Mouse (Mus musculus): ENCODE data around the gene Sox5. TPM values are rescaled to one million over a fixed set of nuclear protein-coding genes. Genes with fewer than 3 reads are reported as not detected.
A peak's percentile ranks its signal among the peaks of the same experiment; 100 is the strongest.

Sox5 gene
- polyA plus RNA-seq, 1 experiment = 0.85 TPM

DNA sequence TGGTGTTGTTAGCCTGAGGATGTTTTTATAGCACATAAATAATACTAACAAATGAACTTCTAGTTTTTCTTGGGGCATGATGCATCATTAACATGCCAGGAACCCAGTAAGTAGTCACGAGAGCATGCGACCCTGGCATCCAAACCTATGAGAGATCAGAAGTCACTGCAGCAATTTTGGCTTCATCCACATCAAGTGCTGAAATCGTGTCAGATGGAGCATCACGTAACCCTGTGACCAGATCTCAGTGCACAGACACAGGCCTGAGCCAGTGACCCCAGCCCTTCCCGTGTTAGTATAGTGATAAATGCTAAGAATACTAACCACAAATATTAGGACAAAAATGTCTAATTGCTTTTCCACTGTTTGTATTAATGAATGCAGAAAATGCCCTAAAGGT lies 58.8 kb downstream of the Sox5 start:
- Histone ChIP-seq H3K27me3 (ENCODE audit: control insufficient read depth, insufficient read depth, low read length) (no peaks in the 10 kb centered on the region), H3K4me3 (ENCODE audit: low read depth, low read length) (no peak overlapping the region), H3K4me1 (ENCODE audit: control insufficient read depth, insufficient read depth, insufficient read length, low read length) (no peaks in the 10 kb centered on the region), H3K36me3 (ENCODE audit: control insufficient read depth, insufficient read depth, low read length) (no peaks in the 10 kb centered on the region), H3K27ac (ENCODE audit: insufficient read depth, low read depth, low read length) (no peak overlapping the region)
- no peak for TF ChIP-seq CTCF (IDR thresholded peaks at IDR 0.05; ENCODE audit: extremely low read depth, insufficient read length, insufficient replicate concordance, low read depth, low read length)
- no peak for TF ChIP-seq POLR2A (IDR thresholded peaks at IDR 0.05; ENCODE audit: low read depth, low read length)
- WGBS = 87% methylated on average over 5 of the region's 5 CpGs

DNA sequence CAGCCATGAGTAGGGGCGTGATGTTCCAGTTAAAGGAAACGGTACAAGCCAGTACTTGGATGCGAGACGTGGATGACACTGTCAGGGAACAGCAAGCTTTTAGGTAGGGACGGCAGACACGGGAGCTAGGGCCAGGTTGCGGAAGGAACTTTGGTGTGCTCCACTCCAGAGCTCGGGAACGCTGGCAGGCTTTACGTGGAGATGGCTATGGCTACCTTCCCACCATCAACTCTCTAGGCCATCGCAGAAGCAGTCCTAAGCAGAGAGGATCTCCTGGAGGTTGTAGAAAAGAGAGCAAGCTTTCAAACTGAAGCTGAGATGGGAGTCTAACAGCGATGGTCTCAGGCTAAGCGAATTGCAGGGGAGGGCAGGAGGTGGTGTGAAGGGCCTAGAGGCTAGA lies 60.9 kb downstream of the Sox5 start:
- Histone ChIP-seq H3K4me3 (ENCODE audit: low read depth, low read length) (no peak overlapping the region), H3K27ac (ENCODE audit: insufficient read depth, low read depth, low read length) (no peak overlapping the region), H3K36me3 (ENCODE audit: control insufficient read depth, insufficient read depth, low read length) (no peaks in the 10 kb centered on the region), H3K27me3 (ENCODE audit: control insufficient read depth, insufficient read depth, low read length) (no peaks in the 10 kb centered on the region), H3K4me1 (ENCODE audit: control insufficient read depth, insufficient read depth, insufficient read length, low read length) (no peaks in the 10 kb centered on the region)
- no peak for TF ChIP-seq POLR2A (IDR thresholded peaks at IDR 0.05; ENCODE audit: low read depth, low read length)
- TF ChIP-seq CTCF (IDR thresholded peaks at IDR 0.05; ENCODE audit: extremely low read depth, insufficient read length, insufficient replicate concordance, low read depth, low read length) = no peak
- WGBS = 95% methylated on average over 13 of the region's 13 CpGs

DNA sequence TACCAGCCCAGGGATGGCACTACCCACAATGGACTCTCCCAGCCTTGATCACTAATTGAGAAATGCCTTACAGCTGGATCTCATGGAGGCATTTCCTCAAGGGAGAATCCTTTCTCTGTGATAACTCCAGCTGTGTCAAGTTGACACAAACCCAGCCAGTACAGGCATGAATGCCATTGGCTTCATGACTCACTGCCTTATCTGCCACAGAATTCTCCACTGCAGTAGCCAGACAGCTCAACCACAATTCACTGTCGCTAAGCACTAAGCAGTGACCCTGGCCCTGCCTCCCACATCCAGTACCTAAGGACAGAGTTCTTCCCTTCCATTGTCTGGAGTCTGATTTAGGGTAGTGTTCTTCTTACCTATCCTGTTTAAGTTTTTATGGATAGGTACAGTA lies 65.4 kb downstream of the Sox5 start:
- H3K4me1 ChIP-seq (ENCODE audit: control insufficient read depth, insufficient read depth, insufficient read length, low read length) = no peaks in the 10 kb centered on the region
- H3K27me3 ChIP-seq (ENCODE audit: control insufficient read depth, insufficient read depth, low read length) = no peaks in the 10 kb centered on the region
- TF ChIP-seq POLR2A (IDR thresholded peaks at IDR 0.05; ENCODE audit: low read depth, low read length) (no peak), CTCF (IDR thresholded peaks at IDR 0.05; ENCODE audit: extremely low read depth, insufficient read length, insufficient replicate concordance, low read depth, low read length) (no peak)
- 40% methylated on average over 1 of the region's 1 CpGs for WGBS
- no peak overlapping the region for H3K4me3 ChIP-seq (ENCODE audit: low read depth, low read length)
- no peaks in the 10 kb centered on the region for H3K36me3 ChIP-seq (ENCODE audit: control insufficient read depth, insufficient read depth, low read length)
- H3K27ac ChIP-seq (ENCODE audit: insufficient read depth, low read depth, low read length) = no peak overlapping the region

DNA sequence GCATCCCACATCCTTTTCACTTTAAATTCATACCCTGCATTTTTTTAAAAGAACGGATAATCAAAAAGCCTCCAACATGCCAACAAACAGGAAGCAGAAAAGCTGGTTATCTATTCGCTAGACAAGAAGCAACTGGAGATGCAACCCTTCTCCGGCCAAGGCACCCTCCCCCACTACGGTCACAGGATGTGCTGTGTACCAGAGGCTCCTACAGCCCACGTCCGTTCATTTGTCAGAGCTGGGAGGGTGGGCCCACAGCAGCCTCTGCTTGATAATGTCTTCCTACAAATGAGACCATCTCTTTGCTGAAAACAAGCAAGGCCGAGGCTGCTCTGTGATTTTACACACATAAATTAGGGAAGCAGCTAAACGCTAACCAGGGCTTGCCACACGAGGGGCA lies 69.9 kb downstream of the Sox5 start:
- H3K4me3 ChIP-seq (ENCODE audit: low read depth, low read length) = no peak overlapping the region
- TF ChIP-seq POLR2A (IDR thresholded peaks at IDR 0.05; ENCODE audit: low read depth, low read length) = no peak
- no peak for TF ChIP-seq CTCF (IDR thresholded peaks at IDR 0.05; ENCODE audit: extremely low read depth, insufficient read length, insufficient replicate concordance, low read depth, low read length)
- H3K36me3 ChIP-seq (ENCODE audit: control insufficient read depth, insufficient read depth, low read length) = no peaks in the 10 kb centered on the region
- no peak overlapping the region; the same call in 1 of the 2 replicates for H3K27ac ChIP-seq (ENCODE audit: insufficient read depth, low read depth, low read length)
- no peaks in the 10 kb centered on the region for H3K27me3 ChIP-seq (ENCODE audit: control insufficient read depth, insufficient read depth, low read length)
- WGBS = 65% methylated on average over 9 of the region's 9 CpGs
- no peaks in the 10 kb centered on the region for H3K4me1 ChIP-seq (ENCODE audit: control insufficient read depth, insufficient read depth, insufficient read length, low read length)

DNA sequence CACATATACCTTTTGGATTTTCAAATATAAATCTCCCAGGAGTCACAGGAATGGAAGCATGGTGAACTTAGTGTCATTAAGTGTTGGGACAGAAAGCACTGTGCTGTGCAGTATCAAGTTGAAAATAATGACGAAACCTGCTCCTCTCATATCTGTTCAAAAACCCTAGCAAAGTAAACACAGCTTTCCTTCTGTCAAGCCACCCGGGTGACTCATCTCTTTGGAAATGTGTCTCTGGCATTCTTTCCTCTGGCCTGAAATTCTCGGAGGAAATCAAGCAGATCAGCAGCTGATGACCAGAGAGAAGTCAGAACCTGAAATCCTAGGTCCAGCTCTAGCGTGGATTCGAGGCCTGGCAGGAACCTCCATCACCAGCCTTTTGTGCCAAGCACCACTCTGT lies 71.0 kb downstream of the Sox5 start:
- TF ChIP-seq POLR2A (IDR thresholded peaks at IDR 0.05; ENCODE audit: low read depth, low read length) (no peak), CTCF (IDR thresholded peaks at IDR 0.05; ENCODE audit: extremely low read depth, insufficient read length, insufficient replicate concordance, low read depth, low read length) (no peak)
- H3K27me3 ChIP-seq (ENCODE audit: control insufficient read depth, insufficient read depth, low read length) = no peaks in the 10 kb centered on the region
- no peaks in the 10 kb centered on the region for H3K4me1 ChIP-seq (ENCODE audit: control insufficient read depth, insufficient read depth, insufficient read length, low read length)
- no peak overlapping the region for H3K4me3 ChIP-seq (ENCODE audit: low read depth, low read length)
- WGBS = 24% methylated on average over 5 of the region's 5 CpGs
- no peaks in the 10 kb centered on the region for H3K36me3 ChIP-seq (ENCODE audit: control insufficient read depth, insufficient read depth, low read length)
- peak overlapping the region; percentile 53 for H3K27ac ChIP-seq (ENCODE audit: insufficient read depth, low read depth, low read length)

DNA sequence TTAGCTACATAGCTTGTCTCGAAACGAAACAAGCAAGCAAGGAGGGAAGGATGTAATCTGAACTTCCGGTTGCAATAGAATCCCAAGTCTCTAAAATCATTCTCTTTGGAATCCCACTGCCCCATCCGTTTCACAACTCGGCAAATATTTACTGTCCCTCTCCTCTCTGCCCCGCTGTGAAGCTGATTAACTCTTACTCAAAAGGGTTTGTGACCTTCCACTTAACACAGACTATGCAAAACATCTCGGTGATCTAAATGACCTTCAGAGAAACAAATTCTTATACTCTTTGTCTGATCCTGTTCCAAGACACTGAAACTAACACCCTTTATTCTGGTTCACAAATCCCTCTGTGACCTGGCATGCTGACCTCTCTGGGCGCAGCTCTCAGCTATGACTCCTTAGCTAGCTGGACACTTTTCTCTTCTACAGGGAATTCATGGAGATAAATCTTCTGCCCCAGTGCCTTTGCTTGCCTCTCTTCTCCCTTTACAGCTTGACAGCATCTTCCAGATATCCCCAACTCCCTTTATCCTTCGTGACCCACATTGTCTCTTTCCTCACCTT lies 72.1 kb downstream of the Sox5 start:
- Histone ChIP-seq H3K36me3 (ENCODE audit: control insufficient read depth, insufficient read depth, low read length) (no peaks in the 10 kb centered on the region), H3K27me3 (ENCODE audit: control insufficient read depth, insufficient read depth, low read length) (no peaks in the 10 kb centered on the region), H3K4me3 (ENCODE audit: low read depth, low read length) (no peak overlapping the region), H3K4me1 (ENCODE audit: control insufficient read depth, insufficient read depth, insufficient read length, low read length) (no peaks in the 10 kb centered on the region), H3K27ac (ENCODE audit: insufficient read depth, low read depth, low read length) (no peak overlapping the region)
- TF ChIP-seq CTCF (IDR thresholded peaks at IDR 0.05; ENCODE audit: extremely low read depth, insufficient read length, insufficient replicate concordance, low read depth, low read length) (no peak), POLR2A (IDR thresholded peaks at IDR 0.05; ENCODE audit: low read depth, low read length) (no peak)
- WGBS = 56% methylated on average over 9 of the region's 9 CpGs

DNA sequence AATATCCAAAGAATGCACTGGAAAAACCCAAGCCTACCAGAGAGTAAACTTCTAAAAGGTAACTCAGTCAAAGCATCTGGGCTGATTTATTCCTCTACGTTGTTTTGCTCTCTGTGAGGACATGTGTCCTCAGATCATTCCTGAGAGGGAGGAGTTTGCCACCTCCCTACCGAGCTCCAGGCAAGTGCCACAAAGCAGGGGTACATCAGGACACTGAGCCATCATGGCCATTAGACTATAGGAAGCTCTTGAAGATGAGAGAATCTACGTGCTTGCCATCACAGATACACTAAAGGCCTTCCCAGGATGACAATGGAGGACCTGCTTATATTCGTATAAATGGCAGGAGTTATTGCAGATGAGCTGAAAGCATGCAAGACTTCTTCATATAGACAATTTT lies 73.4 kb downstream of the Sox5 start:
- Histone ChIP-seq H3K4me3 (ENCODE audit: low read depth, low read length) (no peak overlapping the region), H3K27me3 (ENCODE audit: control insufficient read depth, insufficient read depth, low read length) (no peaks in the 10 kb centered on the region), H3K4me1 (ENCODE audit: control insufficient read depth, insufficient read depth, insufficient read length, low read length) (no peaks in the 10 kb centered on the region), H3K27ac (ENCODE audit: insufficient read depth, low read depth, low read length) (no peak overlapping the region), H3K36me3 (ENCODE audit: control insufficient read depth, insufficient read depth, low read length) (no peaks in the 10 kb centered on the region)
- TF ChIP-seq POLR2A (IDR thresholded peaks at IDR 0.05; ENCODE audit: low read depth, low read length) = no peak
- no peak for TF ChIP-seq CTCF (IDR thresholded peaks at IDR 0.05; ENCODE audit: extremely low read depth, insufficient read length, insufficient replicate concordance, low read depth, low read length)
- 81% methylated on average over 4 of the region's 4 CpGs for WGBS

All from small intestine, adult 2 months (tissue).